Mouse (Mus musculus): ENCODE measurements around the gene Hist1h4c. TPM values are rescaled to one million over a fixed set of nuclear protein-coding genes. Genes with fewer than 3 reads are reported as not detected.
"Not testable (repeated sequence)": the region's sequence is repeated elsewhere in the genome, so short reads cannot be mapped to it uniquely, and the experiment has no call there.

Gene Hist1h4c
- total RNA-seq, 2 experiments from 2014 or later, result 51.9 to 311 TPM

- no peak for ATAC-seq (replicated peaks; ENCODE audit: poor library complexity)
These were observed 31.5 kb upstream of the Hist1h4c start for GRCm38 (mm10) chr13:23729706-23730105.

GRCm38 (mm10) chr13:23729192-23729525, 30.9 kb upstream of the Hist1h4c start:
- ATAC-seq (replicated peaks; ENCODE audit: poor library complexity), result peak; percentile 40

- peak; percentile 20; the same call in 1 of the 2 replicates for ATAC-seq (replicated peaks; ENCODE audit: poor library complexity)
These were observed 30.4 kb upstream of the Hist1h4c start for GRCm38 (mm10) chr13:23728472-23729191.

- no peak for ATAC-seq (replicated peaks; ENCODE audit: poor library complexity)
These were observed 27.0 kb upstream of the Hist1h4c start for GRCm38 (mm10) chr13:23725213-23725612.

GRCm38 (mm10) chr13:23724239-23724638, 26.0 kb upstream of the Hist1h4c start:
- ATAC-seq (replicated peaks; ENCODE audit: poor library complexity), result peak; percentile 59

- ATAC-seq (replicated peaks; ENCODE audit: poor library complexity), result not testable (repeated sequence)
These were observed 19.5 kb upstream of the Hist1h4c start for GRCm38 (mm10) chr13:23717593-23718245.

GRCm38 (mm10) chr13:23717176-23717575, 18.9 kb upstream of the Hist1h4c start:
- no peak for ATAC-seq (replicated peaks; ENCODE audit: poor library complexity)

GRCm38 (mm10) chr13:23716261-23717042, 18.2 kb upstream of the Hist1h4c start:
- peak; percentile 38 for ATAC-seq (replicated peaks; ENCODE audit: poor library complexity)

GRCm38 (mm10) chr13:23710374-23711089, 12.3 kb upstream of the Hist1h4c start, which contains the start of gene Hfe:
Hfe (minus strand) TSS chr13:23710854.
- ATAC-seq (replicated peaks; ENCODE audit: poor library complexity), result peak; percentile 59

GRCm38 (mm10) chr13:23709714-23710373, 11.6 kb upstream of the Hist1h4c start:
- ATAC-seq (replicated peaks; ENCODE audit: poor library complexity), result no peak

GRCm38 (mm10) chr13:23708654-23709053, 10.4 kb upstream of the Hist1h4c start:
- ATAC-seq (replicated peaks; ENCODE audit: poor library complexity), result no peak

- ATAC-seq (replicated peaks; ENCODE audit: poor library complexity), result no peak
These were observed 9.8 kb upstream of the Hist1h4c start for GRCm38 (mm10) chr13:23708041-23708440.

- no peak for ATAC-seq (replicated peaks; ENCODE audit: poor library complexity)
These were observed 8.5 kb upstream of the Hist1h4c start for GRCm38 (mm10) chr13:23706771-23707170.

- peak; percentile 38 for ATAC-seq (replicated peaks; ENCODE audit: poor library complexity)
These were observed 7.6 kb upstream of the Hist1h4c start for GRCm38 (mm10) chr13:23705751-23706356.

GRCm38 (mm10) chr13:23702801-23703200, 4.5 kb upstream of the Hist1h4c start:
- not testable (repeated sequence) for ATAC-seq (replicated peaks; ENCODE audit: poor library complexity)

- ATAC-seq (replicated peaks; ENCODE audit: poor library complexity), result no peak
These were observed 4.0 kb upstream of the Hist1h4c start for GRCm38 (mm10) chr13:23702220-23702619.

- ATAC-seq (replicated peaks; ENCODE audit: poor library complexity), result peak; percentile 64
These were observed 2.7 kb upstream of the Hist1h4c start for GRCm38 (mm10) chr13:23700786-23701520.

- no peak for ATAC-seq (replicated peaks; ENCODE audit: poor library complexity)
These were observed 1.5 kb upstream of the Hist1h4c start for GRCm38 (mm10) chr13:23699767-23700166.

GRCm38 (mm10) chr13:23698996-23699395, 742 bp upstream of the Hist1h4c start:
- no peak for ATAC-seq (replicated peaks; ENCODE audit: poor library complexity)

All from megakaryocyte progenitor cell, adult 5-6 weeks (primary cell).